Mouse (Mus musculus) heart, embryonic 14.5 days (tissue): Measurements from ENCODE around the gene Sez6l2. TPM values are rescaled to one million over a fixed set of nuclear protein-coding genes. Genes with fewer than 3 reads are reported as not detected.

Experiments
- ATAC-seq: fragments of 200-750 bp; cut with Nextera tagmentation; 2 replicates; pipeline ENCODE4 v1.8.0; 2017; ENCODE audit warnings: low read depth, moderate TSS enrichment; ENCODE audit not compliant: insufficient number of reproducible peaks, insufficient read depth, low FRiP score
- H3K27ac ChIP-seq, 2 experiments: fragments of 200-500 bp in 1 of 2; fragments of 300-500 bp in 1 of 2; sonication (generic) in 1 of 2; replicated peaks in 1 of 2; 2 replicates each; pipeline ENCODE4 v1.5.1; 2012 to 2014; ENCODE audit warnings: low read depth in 2 of 2, low read length in 2 of 2, control low read depth in 1 of 2, mild to moderate bottlenecking in 1 of 2, mixed read lengths in 1 of 2; ENCODE audit not compliant: control insufficient read depth in 1 of 2, insufficient read depth in 1 of 2
- H3K27me3 ChIP-seq: fragments of 300-500 bp; sonication (generic); 2 replicates; pipeline ENCODE4 v1.6.1; 2014; ENCODE audit warnings: mild to moderate bottlenecking, low read length, control low read depth; ENCODE audit not compliant: control insufficient read depth, insufficient read depth
- H3K36me3 ChIP-seq: fragments of 300-500 bp; sonication (generic); 2 replicates; pipeline ENCODE4 v1.6.1; 2014; ENCODE audit warnings: mild to moderate bottlenecking, control low read depth, low read length, mixed read lengths; ENCODE audit not compliant: control insufficient read depth, insufficient read depth
- H3K4me1 ChIP-seq, 2 experiments: fragments of 200-500 bp in 1 of 2; fragments of 300-500 bp in 1 of 2; sonication (generic) in 1 of 2; 2 replicates each; pipeline ENCODE4 v1.6.1; 2012 to 2014; ENCODE audit warnings: low read length in 2 of 2, control low read depth in 1 of 2, mixed read lengths in 1 of 2; ENCODE audit not compliant: control insufficient read depth in 2 of 2, insufficient read depth in 2 of 2
- H3K4me2 ChIP-seq: fragments of 300-500 bp; sonication (generic); 2 replicates; pipeline ENCODE4 v1.6.1; 2014; ENCODE audit warnings: mild to moderate bottlenecking, low read length
- H3K4me3 ChIP-seq, 2 experiments: fragments of 200-500 bp in 1 of 2; fragments of 300-500 bp in 1 of 2; sonication (generic) in 1 of 2; 2 replicates each; pipeline ENCODE4 v1.5.1; 2012 to 2014; ENCODE audit warnings: low read length in 2 of 2, mild to moderate bottlenecking in 2 of 2, control low read depth in 1 of 2, low read depth in 1 of 2, moderate library complexity in 1 of 2; ENCODE audit not compliant: control insufficient read depth in 1 of 2, insufficient read depth in 1 of 2
- H3K9ac ChIP-seq: fragments of 300-500 bp; sonication (generic); 2 replicates; pipeline ENCODE4 v1.6.1; 2014; ENCODE audit warnings: mild to moderate bottlenecking, low read length
- H3K9me3 ChIP-seq: fragments of 300-500 bp; sonication (generic); 2 replicates; pipeline ENCODE4 v1.6.1; 2016; ENCODE audit warnings: low read length, control low read depth; ENCODE audit not compliant: control insufficient read depth
- WGBS: fragments of 180-500 bp; shearing (Covaris S2); extraction: QIAGEN DNeasy Blood & Tissue Kit; methylation state at CpG from one replicate; pipeline ENCODE4 v1.1.7; 2014; 5-methylcytosine and 5-hydroxymethylcytosine counted together
- polyA plus RNA-seq: library from polyadenylated mRNA; unstranded; fragments of >200 nt; fragmentation: Nextera tagmentation; extraction: Ambion mirVana; gene quantifications from 2 replicates; pipeline ENCODE4 v1.2.1, GENCODE M21; 2014

The Sez6l2 gene
- polyA plus RNA-seq, 1 experiment from 2014 or later, result 1.4 TPM

GRCm38 (mm10) chr7:126946530-126946929, 3.8 kb upstream of the Sez6l2 start:
- peaks cover 16% of the 10 kb centered on the region for H3K27me3 ChIP-seq
- peaks cover 4 to 9% of the 10 kb centered on the region in 2 experiments; a peak in 2 of 4 replicates for H3K4me1 ChIP-seq
- H3K27ac ChIP-seq, result no peak overlapping the region
- 60% methylated on average over 3 of the region's 3 CpGs for WGBS
- H3K9me3 ChIP-seq, result no peaks in the 10 kb centered on the region
- peaks cover 14% of the 10 kb centered on the region; the same call in 1 of the 2 replicates for H3K36me3 ChIP-seq
- no peak overlapping the region for H3K9ac ChIP-seq
- H3K4me3 ChIP-seq, result no peak overlapping the region
- no peak for ATAC-seq
- H3K4me2 ChIP-seq, result no peak overlapping the region

- no peak overlapping the region for H3K9ac ChIP-seq
- H3K27me3 ChIP-seq, result peaks cover 35% of the 10 kb centered on the region
- peaks cover 11% of the 10 kb centered on the region; the same call in 1 of the 2 replicates for H3K36me3 ChIP-seq
- no peak for ATAC-seq
- WGBS, result 75% methylated on average over 10 of the region's 10 CpGs
- H3K4me2 ChIP-seq, result no peak overlapping the region
- no peak overlapping the region for H3K27ac ChIP-seq
- H3K4me1 ChIP-seq, result peaks cover 4 to 9% of the 10 kb centered on the region in 2 experiments; a peak in 2 of 4 replicates
- H3K4me3 ChIP-seq, result no peak overlapping the region
- no peaks in the 10 kb centered on the region for H3K9me3 ChIP-seq
Measured at GRCm38 (mm10) chr7:126948626-126949025, 1.7 kb upstream of the Sez6l2 start.

- ATAC-seq, result no peak; the same call in none of the 2 replicates
- peaks cover 4 to 9% of the 10 kb centered on the region in 2 experiments; a peak in 2 of 4 replicates for H3K4me1 ChIP-seq
- WGBS, result 1% methylated on average over 21 of the region's 21 CpGs
- peak within 1 kb of the TSS; percentile 39; the same call in 1 of the 2 replicates for H3K9ac ChIP-seq
- H3K4me2 ChIP-seq, result peak within 1 kb of the TSS; percentile 95
- H3K9me3 ChIP-seq, result no peaks in the 10 kb centered on the region
- peak within 1 kb of the TSS; percentile 39 to 46 for H3K4me3 ChIP-seq
- peaks cover 11% of the 10 kb centered on the region; the same call in 1 of the 2 replicates for H3K36me3 ChIP-seq
- H3K27me3 ChIP-seq, result peaks cover 35% of the 10 kb centered on the region
- no peak within 1 kb of the TSS for H3K27ac ChIP-seq
Measured at GRCm38 (mm10) chr7:126949403-126949792, 965 bp upstream of the Sez6l2 start, which contains the start of gene Asphd1. Gene Asphd1, minus strand, starts transcription at chr7:126949582.

- Histone ChIP-seq H3K9ac (no peak overlapping the region), H3K4me1 (peaks cover 4 to 9% of the 10 kb centered on the region in 2 experiments; a peak in 2 of 4 replicates), H3K36me3 (no peaks in the 10 kb centered on the region), H3K9me3 (no peaks in the 10 kb centered on the region), H3K27me3 (peaks cover 35% of the 10 kb centered on the region), H3K4me3 (no peak overlapping the region), H3K27ac (no peak overlapping the region), H3K4me2 (peak overlapping the region; percentile 95; the same call in 1 of the 2 replicates)
- 6% methylated on average over 26 of the region's 26 CpGs for WGBS
- no peak for ATAC-seq
Measured at GRCm38 (mm10) chr7:126950647-126951615, 568 bp downstream of the Sez6l2 start.

- Histone ChIP-seq H3K27me3 (peaks cover 35% of the 10 kb centered on the region), H3K9ac (no peak overlapping the region), H3K4me1 (peaks cover 4 to 9% of the 10 kb centered on the region in 2 experiments; a peak in 2 of 4 replicates), H3K27ac (no peak overlapping the region), H3K36me3 (no peaks in the 10 kb centered on the region), H3K4me2 (no peak overlapping the region), H3K4me3 (no peak overlapping the region), H3K9me3 (no peaks in the 10 kb centered on the region)
- ATAC-seq, result no peak
- 14% methylated on average over 4 of the region's 4 CpGs for WGBS
Measured at GRCm38 (mm10) chr7:126951741-126952140, 1.4 kb downstream of the Sez6l2 start.

GRCm38 (mm10) chr7:126952646-126953045, 2.3 kb downstream of the Sez6l2 start:
- H3K27ac ChIP-seq, result no peak overlapping the region

GRCm38 (mm10) chr7:126955125-126955524, 4.8 kb downstream of the Sez6l2 start:
- WGBS, result 48% methylated on average over 3 of the region's 3 CpGs
- H3K36me3 ChIP-seq, result no peaks in the 10 kb centered on the region
- no peak overlapping the region for H3K9ac ChIP-seq
- ATAC-seq, result no peak
- no peak overlapping the region for H3K27ac ChIP-seq
- H3K4me2 ChIP-seq, result no peak overlapping the region
- peaks cover 0 to 2% of the 10 kb centered on the region in 2 experiments; a peak in 2 of 4 replicates for H3K4me1 ChIP-seq
- peaks cover 33% of the 10 kb centered on the region for H3K27me3 ChIP-seq
- no peak overlapping the region for H3K4me3 ChIP-seq
- no peaks in the 10 kb centered on the region for H3K9me3 ChIP-seq

More at GRCm38 (mm10) chr7:126952646-126953045, 2.3 kb downstream of the Sez6l2 start:
- H3K9ac ChIP-seq, result no peak overlapping the region
- H3K9me3 ChIP-seq, result no peaks in the 10 kb centered on the region
- WGBS, result 1% methylated on average over 8 of the region's 8 CpGs
- H3K4me2 ChIP-seq, result no peak overlapping the region
- no peak overlapping the region for H3K4me3 ChIP-seq
- no peak for ATAC-seq
- no peaks in the 10 kb centered on the region for H3K36me3 ChIP-seq
- H3K27me3 ChIP-seq, result peaks cover 35% of the 10 kb centered on the region
- H3K4me1 ChIP-seq, result peaks cover 4 to 9% of the 10 kb centered on the region in 2 experiments; a peak in 2 of 4 replicates
